In genomic region chr1:169166041-169166850, GRCm38 (mm10) we compare ENCODE assay signal across 10 mouse cellular contexts.
DNase-seq lines count a peak whose midpoint lies in the region; ATAC-seq and TF ChIP-seq lines count a peak whose summit lies in the region.
"Had no signal": no experiment of that assay in that cellular context is flagged by ENCODE, and none has a peak within 500 bp of the region (broad histone marks: within the 10 kb centered on the region; RNA-seq: fewer than 3 reads in every experiment).

No protein-coding gene starts in this region.

- H3K27ac ChIP-seq in kidney, adult 2 months (ENCODE audit: insufficient read depth, low read depth, low read length) = peak overlapping the region; percentile 7; the same call in 1 of the 2 replicates
- H3K27ac ChIP-seq in lung, embryonic 16.5 days (ENCODE audit: low read length) = no peak overlapping the region
- H3K27ac ChIP-seq: hindbrain, embryonic 12.5 days had no signal

- no peaks in the 10 kb centered on the region for H3K36me3 ChIP-seq in kidney, adult 2 months (ENCODE audit: control insufficient read depth, insufficient read depth, low read length)
- H3K36me3 ChIP-seq in lung, embryonic 16.5 days (ENCODE audit: control insufficient read depth, insufficient read depth, low read length) = no peaks in the 10 kb centered on the region
- H3K36me3 ChIP-seq: hindbrain, embryonic 12.5 days had no signal

- no peak for TF ChIP-seq CTCF in kidney, adult 2 months (conservative IDR thresholded peaks at IDR 0.05; ENCODE audit: insufficient read depth, insufficient read length, low read depth, low read length)

- H3K9me3 ChIP-seq in lung, embryonic 16.5 days (ENCODE audit: control insufficient read depth, low read length) = 0 out of 2 replicates have a peak, but pooled peaks cover 3% of the 10 kb centered on the region
- H3K9me3 ChIP-seq: hindbrain, embryonic 12.5 days had no signal

- H3K4me1 ChIP-seq in kidney, adult 2 months (ENCODE audit: control insufficient read depth, insufficient read depth, low read length) = peaks cover 3% of the 10 kb centered on the region; the same call in 1 of the 2 replicates
- H3K4me1 ChIP-seq in lung, embryonic 16.5 days (replicated peaks; ENCODE audit: control insufficient read depth, insufficient read depth, low read length) = peaks cover 2% of the 10 kb centered on the region; the same call in 1 of the 2 replicates
- H3K4me1 ChIP-seq: hindbrain, embryonic 12.5 days had no signal

- H3K27me3 ChIP-seq in kidney, adult 2 months (replicated peaks; ENCODE audit: control insufficient read depth, insufficient read depth, low read length) = no peaks in the 10 kb centered on the region
- H3K27me3 ChIP-seq in lung, embryonic 16.5 days (ENCODE audit: control insufficient read depth, insufficient read depth, low read depth, low read length) = no peaks in the 10 kb centered on the region
- H3K27me3 ChIP-seq: hindbrain, embryonic 12.5 days had no signal

- 51% methylated on average over 5 of the region's 5 CpGs for WGBS in kidney, adult 2 months
- 65% methylated on average over 5 of the region's 5 CpGs for WGBS in lung, embryonic 16.5 days

- no peak overlapping the region for H3K4me3 ChIP-seq in kidney, adult 2 months (ENCODE audit: insufficient read depth, low read depth, low read length)
- H3K4me3 ChIP-seq in lung, embryonic 16.5 days (ENCODE audit: low read length) = no peak overlapping the region
- H3K4me3 ChIP-seq: hindbrain, embryonic 12.5 days had no signal

- no peak overlapping the region for H3K4me2 ChIP-seq in lung, embryonic 16.5 days (ENCODE audit: low read depth, low read length)
- H3K4me2 ChIP-seq: hindbrain, embryonic 12.5 days had no signal

- peak; percentile 34 for DNase-seq in kidney, adult 11 months
- no peak for DNase-seq in kidney, postnatal 4 days
- DNase-seq in adrenal gland, postnatal 10 days = peak; percentile 42
- peak; percentile 74 for DNase-seq in kidney, adult 2 months
- DNase-seq in cerebellum, adult 18-20 months = no peak
- DNase-seq in cerebellum, postnatal 25 days = no peak
- DNase-seq: left cerebral cortex, postnatal 4 days had no signal

- no peak for TF ChIP-seq POLR2A in kidney, adult 2 months (IDR thresholded peaks at IDR 0.05; ENCODE audit: low read depth, low read length)

- H3K9ac ChIP-seq in lung, embryonic 16.5 days (ENCODE audit: low read length) = no peak overlapping the region
- H3K9ac ChIP-seq: hindbrain, embryonic 12.5 days had no signal

- peak; percentile 82 for ATAC-seq in lung, embryonic 16.5 days (ENCODE audit: low read depth)
- ATAC-seq: forebrain, embryonic 14.5 days had no signal

Comparison
In these comparisons a context has a peak if more than half of its experiments do, and no peak if none do; other contexts are left out.
1. DNase-seq: peak in kidney, adult 11 months (single experiment), adrenal gland, postnatal 10 days (single experiment) and kidney, adult 2 months (single experiment); none in kidney, postnatal 4 days (0 of 2), cerebellum, adult 18-20 months (0 of 2) and cerebellum, postnatal 25 days (0 of 2).